Mouse (Mus musculus): ENCODE data around the gene Vti1b. TPM values are rescaled to one million over a fixed set of nuclear protein-coding genes. Genes with fewer than 3 reads are reported as not detected.
"Not testable (repeated sequence)": the region's sequence is repeated elsewhere in the genome, so short reads cannot be mapped to it uniquely, and the experiment has no call there.

The Vti1b gene
- 100 to 1,000 TPM; 153 to 159 TPM for total RNA-seq (2021)

DNA sequence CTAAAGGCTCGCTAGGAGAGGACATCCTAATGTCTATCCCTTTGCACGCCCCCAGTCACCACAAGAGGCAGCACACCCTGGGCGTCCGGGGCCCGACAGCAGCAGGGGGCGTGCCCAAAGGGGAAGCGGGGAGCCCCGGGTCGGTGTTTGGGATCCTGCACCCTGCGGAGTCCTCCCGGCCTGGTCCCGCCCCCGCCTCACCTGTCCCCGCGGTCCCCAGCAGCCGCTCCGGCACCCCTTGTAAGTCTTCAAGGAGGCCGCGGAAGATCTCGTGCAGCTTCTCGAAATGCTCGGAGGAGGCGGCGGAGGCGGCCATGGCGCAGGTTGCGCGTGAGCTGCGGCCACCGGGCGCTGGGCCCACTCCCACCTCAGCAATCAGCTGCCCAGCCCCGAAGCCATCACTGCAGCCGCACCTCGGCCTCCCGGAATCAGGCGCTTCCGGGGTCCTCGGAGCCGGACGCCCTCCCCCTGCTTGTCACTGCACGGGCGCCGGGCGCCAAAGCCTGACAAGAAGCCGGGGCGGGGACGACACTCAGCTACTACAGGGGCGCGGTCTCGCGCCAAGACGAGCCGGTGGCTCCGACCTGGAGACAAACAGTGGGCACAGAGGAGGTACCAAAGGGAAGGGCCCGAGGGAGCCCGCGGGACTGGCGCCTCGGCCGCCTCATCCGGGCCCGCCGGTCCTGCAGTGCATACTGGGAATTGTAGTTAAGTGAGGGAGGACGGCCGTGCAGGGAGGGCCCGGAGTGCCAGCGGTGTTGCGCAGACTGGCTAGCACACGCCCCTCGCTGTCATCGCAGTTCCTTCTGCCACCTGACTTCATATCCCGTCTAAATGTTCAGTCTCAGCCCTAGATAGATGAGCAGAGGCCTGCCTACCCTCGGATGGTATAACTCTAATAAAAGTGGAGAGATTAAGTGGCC, at the start of gene Vti1b:
Gene Vti1b (minus strand): TSS at position 649 of the 923 bp plus-strand sequence.
- peak; percentile 87 for DNase-seq
- intact Hi-C loops (cut with DNase I) = no loop called here

DNA sequence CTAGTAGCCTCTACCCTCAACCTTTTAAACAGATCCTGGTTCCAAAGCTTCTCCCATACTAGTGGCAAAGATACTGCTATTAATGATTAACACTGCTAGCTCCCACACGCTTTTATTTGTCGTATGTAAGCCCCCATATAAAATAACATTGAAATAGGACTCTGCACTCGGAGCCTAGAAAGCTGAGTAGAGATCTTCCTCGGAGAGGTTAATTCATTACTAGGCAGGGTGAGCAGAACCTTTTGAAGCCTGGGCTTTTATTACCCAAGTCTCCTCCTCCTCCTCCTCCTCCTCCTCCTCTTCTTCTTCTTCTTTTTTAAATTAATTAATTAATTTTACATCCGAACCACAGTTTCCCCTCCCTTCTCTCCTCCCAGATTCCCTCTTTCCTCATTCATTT, 45.0 kb upstream of the Vti1b start:
- intact Hi-C loops (cut with DNase I) = no loop called here
- no peak for DNase-seq

DNA sequence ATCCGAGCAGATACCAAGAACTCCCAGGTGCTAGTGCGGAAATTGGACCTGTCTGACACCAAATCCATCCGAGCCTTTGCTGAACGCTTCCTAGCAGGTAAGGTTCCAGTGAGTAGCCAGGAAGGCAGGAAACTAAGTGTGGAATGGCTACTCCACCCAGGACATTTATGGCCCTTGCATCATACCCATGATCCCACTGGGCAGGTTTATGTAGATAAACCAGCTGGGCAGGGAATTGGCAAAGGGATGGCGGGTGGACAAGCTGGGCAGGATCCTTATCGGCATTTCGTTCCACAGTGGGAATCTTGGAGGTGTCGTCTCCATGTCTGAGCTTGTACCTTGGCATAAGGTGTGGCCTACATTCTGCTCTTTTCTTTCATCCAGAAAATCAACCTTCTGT, 39.0 kb upstream of the Vti1b start:
- DNase-seq = no peak
- intact Hi-C loops (cut with DNase I) = no loop called here

DNA sequence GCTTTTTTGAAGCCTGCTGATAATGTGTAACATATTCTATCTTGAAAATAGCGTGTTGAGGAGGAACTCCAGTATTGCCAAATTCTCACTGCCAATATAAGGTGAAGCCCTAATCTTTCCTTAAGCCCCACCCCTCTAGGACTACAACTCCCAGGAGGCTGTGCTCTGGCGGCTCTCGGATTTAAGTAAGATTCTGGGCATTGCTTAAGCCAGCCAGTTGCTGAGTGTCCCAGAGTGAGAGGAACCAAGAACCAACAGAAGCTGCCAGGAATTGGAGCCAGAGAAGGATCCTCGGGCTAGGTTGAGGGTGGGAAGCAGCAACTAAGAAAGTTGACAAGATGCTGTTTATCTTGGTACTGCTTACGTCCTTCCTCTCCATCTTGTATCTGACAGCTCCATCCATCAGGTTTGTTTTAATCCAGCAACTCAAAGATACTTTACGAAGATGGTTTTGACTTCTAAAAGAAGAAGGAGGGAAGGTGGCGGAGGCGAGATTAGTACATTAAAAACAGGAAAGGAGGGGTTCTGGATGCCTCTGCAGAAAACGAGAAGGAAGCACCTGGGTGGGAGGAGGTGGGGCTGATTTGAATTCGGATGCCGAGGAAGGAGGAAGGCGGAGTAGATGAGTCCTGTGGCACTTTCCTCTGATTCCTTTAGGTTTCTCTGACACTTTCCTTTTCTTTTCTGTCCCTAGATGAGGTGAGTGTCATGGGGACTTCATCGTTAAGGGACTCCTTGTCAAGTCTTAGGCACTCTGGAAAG, 36.4 kb upstream of the Vti1b start, which contains the start of gene Rdh12:
Gene Rdh12 (plus strand): TSS at position 212 of the 762 bp plus-strand sequence.
- intact Hi-C loops (cut with DNase I) = no loop called here
- peak; percentile 16 for DNase-seq

GRCm38 (mm10) chr12:79201882-79202281, 29.4 kb upstream of the Vti1b start:
- no peak for DNase-seq
- intact Hi-C loops (cut with DNase I) = no loop called here

GRCm38 (mm10) chr12:79197105-79197504, 24.6 kb upstream of the Vti1b start:
- DNase-seq = no peak
- intact Hi-C loops (cut with DNase I) = no loop called here

- DNase-seq = peak; percentile 77
- intact Hi-C loops (cut with DNase I) = no loop called here
Measured at GRCm38 (mm10) chr12:79193441-79193840, 21.0 kb upstream of the Vti1b start.

- intact Hi-C loops (cut with DNase I) = no loop called here
- DNase-seq = no peak
Measured at GRCm38 (mm10) chr12:79192193-79192592, 19.7 kb upstream of the Vti1b start, which contains the start of gene Rdh11. Gene Rdh11 (minus strand): TSS chr12:79192293.

- intact Hi-C loops (cut with DNase I) = no loop called here
- DNase-seq = peak; percentile 79
Measured at GRCm38 (mm10) chr12:79191701-79192100, 19.2 kb upstream of the Vti1b start.

GRCm38 (mm10) chr12:79190931-79191673, 18.6 kb upstream of the Vti1b start:
- DNase-seq = peak; percentile 67
- intact Hi-C loops (cut with DNase I) = no loop called here

GRCm38 (mm10) chr12:79185160-79185559, 12.7 kb upstream of the Vti1b start:
- intact Hi-C loops (cut with DNase I); DNase-seq: not testable (repeated sequence)

DNA sequence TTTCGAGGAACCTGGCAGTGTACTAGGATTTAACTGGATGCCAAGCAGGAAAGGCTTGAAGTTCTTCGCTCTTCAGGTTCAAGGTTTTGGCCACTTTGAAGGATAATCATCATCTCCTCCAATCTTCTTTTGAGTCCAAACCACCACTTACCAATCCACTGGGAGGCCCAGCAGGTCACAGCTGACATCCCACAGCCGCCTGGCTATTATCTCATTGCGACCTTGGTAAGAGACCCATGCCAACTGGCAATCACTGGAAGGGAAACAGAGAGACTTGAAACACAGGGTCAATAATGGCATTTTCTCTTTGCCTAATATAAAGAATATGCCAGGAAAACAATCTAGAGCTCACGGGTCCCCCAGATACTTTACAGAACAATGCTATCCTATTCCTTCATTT, 3.5 kb upstream of the Vti1b start:
- intact Hi-C loops (cut with DNase I) = no loop called here
- DNase-seq = no peak

- no peak for DNase-seq
- intact Hi-C loops (cut with DNase I) = no loop called here
Measured at GRCm38 (mm10) chr12:79173721-79174120, 1.3 kb upstream of the Vti1b start.

DNA sequence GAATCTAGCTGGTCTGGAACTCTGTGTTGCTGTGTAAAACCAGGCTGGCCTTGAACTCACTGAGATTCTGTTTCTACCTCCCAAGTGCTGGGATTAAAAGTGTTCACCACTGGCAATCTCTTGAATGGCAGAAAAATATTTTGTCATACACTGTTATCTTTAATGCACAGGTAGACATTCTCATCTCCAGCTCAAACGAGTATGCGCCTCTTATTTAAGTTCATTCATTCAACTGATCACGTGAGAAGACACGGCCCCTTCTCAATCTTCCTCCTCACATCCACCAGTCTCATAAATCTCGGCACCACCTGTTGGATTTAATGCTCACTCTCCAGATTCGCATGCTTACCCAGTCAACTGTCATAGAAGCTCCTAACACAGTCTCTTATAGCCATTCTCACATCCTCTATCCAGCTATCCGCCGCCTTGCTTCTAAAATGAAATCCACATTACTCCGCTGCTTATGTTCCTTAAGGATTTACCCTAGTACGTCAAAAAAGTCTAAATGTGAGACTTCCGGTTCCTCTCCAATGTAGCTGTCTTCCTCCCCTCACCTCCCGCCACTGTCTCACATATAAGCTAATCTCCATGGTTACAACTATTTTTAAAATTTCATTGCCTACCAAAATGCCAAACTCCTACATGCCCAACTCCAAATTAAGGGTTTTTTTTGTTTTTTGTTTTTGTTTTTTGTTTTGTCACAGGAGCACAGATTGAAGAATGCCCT, 1.0 kb downstream of the Vti1b start:
- no peak for DNase-seq
- intact Hi-C loops (cut with DNase I) = no loop called here

GRCm38 (mm10) chr12:79170421-79170820, 2.0 kb downstream of the Vti1b start:
- DNase-seq = no peak
- intact Hi-C loops (cut with DNase I) = no loop called here

- no peak for DNase-seq
- intact Hi-C loops (cut with DNase I) = loop anchor here (5.0 kb wide), 1 partner anchor 98 kb away; no protein-coding TSS in a partner anchor
Measured at GRCm38 (mm10) chr12:79169173-79169572, 3.3 kb downstream of the Vti1b start.

DNA sequence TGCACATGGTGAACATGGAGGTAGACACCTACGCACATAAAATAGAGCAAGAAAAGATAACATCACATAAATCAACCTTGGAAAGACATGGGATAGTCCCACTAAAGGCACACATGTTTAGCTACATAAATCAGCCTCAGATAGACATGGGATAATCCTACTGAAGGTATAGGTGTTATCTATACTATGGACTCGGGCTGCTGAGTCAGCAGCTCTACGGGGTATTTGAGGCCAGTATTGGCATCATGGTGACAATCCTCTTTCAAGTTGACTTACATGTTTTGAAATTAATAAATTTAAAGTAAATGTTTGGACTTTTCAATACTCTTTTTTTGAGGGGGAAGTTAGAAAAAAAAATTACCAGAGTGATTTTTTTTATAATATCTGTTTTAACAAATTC, 9.6 kb downstream of the Vti1b start:
- no peak for DNase-seq
- intact Hi-C loops (cut with DNase I) = no loop called here

DNA sequence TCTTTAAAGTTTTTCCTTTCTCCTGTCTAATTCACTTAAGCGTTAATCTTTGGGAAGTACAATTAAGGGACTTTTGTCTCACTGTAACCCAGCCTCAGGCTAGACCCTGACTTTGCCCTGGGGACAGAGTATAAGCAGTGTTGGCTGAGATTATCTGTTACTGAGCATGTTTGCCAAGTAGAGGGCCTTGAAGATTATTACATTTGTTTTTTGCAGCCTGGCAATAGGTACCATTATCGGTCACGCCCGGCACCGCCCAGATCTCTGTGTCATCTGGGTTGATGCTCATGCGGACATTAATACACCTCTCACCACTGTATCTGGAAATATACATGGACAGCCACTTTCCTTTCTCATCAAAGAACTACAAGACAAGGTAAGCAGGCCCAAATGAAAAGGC, 22.8 kb downstream of the Vti1b start:
- intact Hi-C loops (cut with DNase I) = no loop called here
- no peak for DNase-seq

- no peak for DNase-seq
- intact Hi-C loops (cut with DNase I) = no loop called here
Measured at GRCm38 (mm10) chr12:79141384-79141783, 31.1 kb downstream of the Vti1b start.

- intact Hi-C loops (cut with DNase I) = no loop called here
- DNase-seq = no peak
Measured at GRCm38 (mm10) chr12:79140811-79141210, 31.7 kb downstream of the Vti1b start.
